Mouse (Mus musculus): ENCODE measurements around the gene Fgf8.

DNA sequence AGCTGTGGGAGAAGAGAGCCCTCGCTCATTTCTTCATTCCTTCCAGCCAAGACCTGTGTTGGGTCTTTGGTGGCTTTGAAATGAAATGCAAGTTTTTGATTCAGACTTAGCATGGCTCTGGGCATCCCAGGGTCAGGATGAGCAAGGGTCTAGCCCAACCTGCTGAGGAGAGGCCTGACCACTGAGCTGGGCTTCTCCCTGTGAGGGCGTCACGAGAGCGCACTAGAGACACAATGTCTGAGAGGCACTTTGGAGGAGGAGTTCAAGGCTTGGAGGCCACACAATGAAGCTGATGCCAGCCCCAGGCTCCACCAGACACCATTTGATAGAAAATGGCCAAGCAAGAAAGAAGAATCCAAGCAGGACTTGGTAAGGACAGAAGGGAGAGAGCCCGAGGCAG is 8.5 kb downstream of the Fgf8 start:
- TF ChIP-seq CTCF (IDR thresholded peaks at IDR 0.05; ENCODE audit: control insufficient read depth, insufficient read depth, insufficient replicate concordance, low read depth, low read length), result no peak
- TF ChIP-seq POLR2A (IDR thresholded peaks at IDR 0.05; ENCODE audit: control insufficient read depth, low read depth, low read length), result no peak
